Mouse (Mus musculus): ENCODE results near the gene Fam57b. TPM values are rescaled to one million over a fixed set of nuclear protein-coding genes. Genes with fewer than 3 reads are reported as not detected.
A peak's percentile ranks its signal among the peaks of the same experiment; 100 is the strongest.

Gene Fam57b
- polyA plus RNA-seq, 1 experiment, result not detected

DNA sequence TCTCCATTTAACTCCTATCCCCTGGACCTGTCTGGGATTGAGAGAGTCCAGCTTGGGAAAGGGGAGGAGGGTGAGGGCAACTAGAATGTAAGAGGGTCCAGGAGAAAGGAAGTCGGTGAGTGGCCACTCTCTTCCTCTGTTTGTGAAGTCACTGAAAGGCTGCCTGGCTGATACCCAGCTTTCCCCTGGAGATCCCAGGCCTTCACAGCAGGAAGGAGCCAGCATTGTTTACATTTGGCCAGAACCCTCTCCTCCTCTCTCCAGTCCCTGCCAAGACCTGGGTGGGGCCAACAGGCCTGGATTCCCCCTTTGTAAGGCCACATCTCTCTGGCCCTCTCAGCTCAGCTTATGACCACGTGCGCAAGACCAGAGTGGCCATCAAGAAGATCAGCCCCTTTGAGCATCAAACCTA lies 37.1 kb upstream of the Fam57b start:
- WGBS, result 49% methylated on average over 3 of the region's 3 CpGs
- Histone ChIP-seq H3K4me3 (replicated peaks; ENCODE audit: control insufficient read depth, low read depth, low read length) (peak overlapping the region; percentile 89), H3K27ac (ENCODE audit: control insufficient read depth, insufficient read depth, low read depth, low read length, poor library complexity) (peak overlapping the region; percentile 71), H3K4me1 (ENCODE audit: control insufficient read depth, insufficient read depth, low read length) (peaks cover 8% of the 10 kb centered on the region)
- TF ChIP-seq POLR2A (IDR thresholded peaks at IDR 0.05; ENCODE audit: borderline replicate concordance, control insufficient read depth, low read depth, low read length) (no peak), CTCF (IDR thresholded peaks at IDR 0.05; ENCODE audit: control insufficient read depth, insufficient read depth, low read length) (no peak)

DNA sequence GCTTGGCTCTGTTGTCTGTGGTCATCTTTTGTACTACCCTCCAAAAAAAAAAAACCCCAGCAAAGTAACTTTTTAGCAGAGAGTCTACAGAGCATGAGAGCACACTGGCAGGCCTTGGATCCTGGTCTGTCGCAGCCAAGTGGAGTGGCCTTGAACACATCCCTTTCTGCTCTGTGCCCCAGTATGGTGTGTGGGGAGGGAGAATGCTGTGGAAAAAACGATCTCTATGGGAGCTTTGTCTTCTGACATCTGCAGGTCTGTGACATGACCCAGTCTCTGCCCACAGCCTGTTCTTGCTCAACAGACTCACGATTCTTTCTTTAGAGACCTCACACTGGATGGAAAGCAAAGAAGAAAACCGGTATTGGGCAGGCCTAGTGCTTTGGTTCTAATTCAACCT lies 36.5 kb upstream of the Fam57b start:
- Histone ChIP-seq H3K27ac (ENCODE audit: control insufficient read depth, insufficient read depth, low read depth, low read length, poor library complexity) (no peak overlapping the region), H3K4me1 (ENCODE audit: control insufficient read depth, insufficient read depth, low read length) (peaks cover 8% of the 10 kb centered on the region), H3K4me3 (replicated peaks; ENCODE audit: control insufficient read depth, low read depth, low read length) (peak overlapping the region; percentile 19)
- WGBS, result 40% methylated on average over 4 of the region's 4 CpGs
- TF ChIP-seq POLR2A (IDR thresholded peaks at IDR 0.05; ENCODE audit: borderline replicate concordance, control insufficient read depth, low read depth, low read length), result no peak
- TF ChIP-seq CTCF (IDR thresholded peaks at IDR 0.05; ENCODE audit: control insufficient read depth, insufficient read depth, low read length), result no peak

DNA sequence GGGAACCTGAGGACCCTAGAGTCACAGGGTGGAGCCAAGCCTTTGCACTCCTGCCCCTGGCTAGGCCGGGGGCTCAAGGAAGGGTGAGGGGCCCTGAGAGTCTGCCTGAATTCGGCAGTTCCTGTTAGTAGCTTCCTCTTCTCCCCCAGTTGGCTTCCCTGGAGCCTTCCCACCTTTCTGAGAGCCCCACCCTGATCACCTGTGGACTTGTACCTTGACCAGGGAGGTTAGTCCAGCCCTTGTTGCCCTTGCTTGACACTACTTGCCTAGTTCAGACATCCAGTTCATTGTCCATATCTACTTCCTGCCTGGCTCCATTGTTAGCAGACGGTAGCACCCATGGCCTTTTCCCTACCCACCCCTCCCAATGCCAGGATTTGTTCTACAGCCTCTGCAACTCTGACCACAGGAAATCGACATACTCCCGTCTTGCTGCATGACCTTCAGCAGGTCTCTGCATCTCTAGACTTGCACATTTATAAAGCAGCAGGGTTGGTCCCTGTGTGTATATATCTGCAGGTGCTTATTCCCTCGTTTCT lies 35.9 kb upstream of the Fam57b start:
- Histone ChIP-seq H3K4me3 (replicated peaks; ENCODE audit: control insufficient read depth, low read depth, low read length) (no peak overlapping the region), H3K4me1 (ENCODE audit: control insufficient read depth, insufficient read depth, low read length) (peaks cover 8% of the 10 kb centered on the region), H3K27ac (ENCODE audit: control insufficient read depth, insufficient read depth, low read depth, low read length, poor library complexity) (no peak overlapping the region)
- no peak for TF ChIP-seq CTCF (IDR thresholded peaks at IDR 0.05; ENCODE audit: control insufficient read depth, insufficient read depth, low read length)
- TF ChIP-seq POLR2A (IDR thresholded peaks at IDR 0.05; ENCODE audit: borderline replicate concordance, control insufficient read depth, low read depth, low read length), result no peak
- 38% methylated on average over 6 of the region's 6 CpGs for WGBS

DNA sequence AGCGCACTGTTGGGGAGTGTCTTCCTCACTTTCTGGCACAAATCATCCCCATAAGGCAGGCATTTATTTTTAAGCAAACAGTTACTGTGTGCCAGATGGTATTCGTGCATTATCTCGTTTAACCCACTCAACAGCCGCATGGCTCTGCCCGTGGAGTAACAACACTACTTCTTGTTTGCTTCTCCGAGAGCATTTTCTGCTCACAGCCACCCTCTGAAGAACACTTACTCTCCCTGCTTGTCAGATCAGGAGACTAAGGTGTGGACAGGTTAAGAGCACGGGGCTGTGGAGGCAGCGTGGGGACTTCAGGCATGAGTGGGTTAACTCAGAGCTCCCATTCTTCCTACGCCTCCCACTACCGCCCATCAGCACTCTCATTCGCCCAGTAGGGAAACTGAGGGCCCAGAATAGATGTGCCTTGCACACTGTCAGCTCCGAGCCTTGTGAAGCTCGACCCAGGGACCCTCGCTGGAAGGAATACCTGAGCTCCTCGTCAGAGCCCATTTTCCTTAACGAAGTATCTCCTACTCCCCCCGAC lies 34.9 kb upstream of the Fam57b start:
- peaks cover 8% of the 10 kb centered on the region for H3K4me1 ChIP-seq (ENCODE audit: control insufficient read depth, insufficient read depth, low read length)
- H3K27ac ChIP-seq (ENCODE audit: control insufficient read depth, insufficient read depth, low read depth, low read length, poor library complexity), result no peak overlapping the region
- WGBS, result 68% methylated on average over 17 of the region's 17 CpGs

DNA sequence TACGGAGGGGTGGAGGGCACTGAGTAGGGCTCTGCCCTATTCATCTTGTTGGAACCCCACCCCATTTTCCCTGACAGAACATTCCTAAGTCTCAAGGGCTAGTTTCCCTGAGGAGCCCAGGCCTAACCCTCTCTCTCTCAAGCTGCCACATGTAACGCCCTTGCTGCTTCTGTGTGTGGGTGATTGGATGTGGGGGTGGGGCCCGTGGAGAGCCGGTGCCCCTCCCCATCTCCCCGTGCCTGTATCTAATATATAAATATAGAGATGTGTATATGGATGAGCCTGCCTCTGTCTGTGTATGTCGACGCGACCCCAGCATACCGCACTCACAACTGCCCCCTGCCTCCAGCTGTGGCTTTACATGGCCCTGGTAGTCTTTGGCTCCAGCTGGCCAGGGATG lies 31.9 kb upstream of the Fam57b start:
- TF ChIP-seq CTCF (IDR thresholded peaks at IDR 0.05; ENCODE audit: control insufficient read depth, insufficient read depth, low read length) (no peak), POLR2A (IDR thresholded peaks at IDR 0.05; ENCODE audit: borderline replicate concordance, control insufficient read depth, low read depth, low read length) (no peak)
- WGBS, result 72% methylated on average over 9 of the region's 9 CpGs

More for the DNA sequence above, 34.9 kb upstream of the Fam57b start:
- no peak overlapping the region for H3K4me3 ChIP-seq (replicated peaks; ENCODE audit: control insufficient read depth, low read depth, low read length)
- no peak for TF ChIP-seq CTCF (IDR thresholded peaks at IDR 0.05; ENCODE audit: control insufficient read depth, insufficient read depth, low read length)
- no peak for TF ChIP-seq POLR2A (IDR thresholded peaks at IDR 0.05; ENCODE audit: borderline replicate concordance, control insufficient read depth, low read depth, low read length)

DNA sequence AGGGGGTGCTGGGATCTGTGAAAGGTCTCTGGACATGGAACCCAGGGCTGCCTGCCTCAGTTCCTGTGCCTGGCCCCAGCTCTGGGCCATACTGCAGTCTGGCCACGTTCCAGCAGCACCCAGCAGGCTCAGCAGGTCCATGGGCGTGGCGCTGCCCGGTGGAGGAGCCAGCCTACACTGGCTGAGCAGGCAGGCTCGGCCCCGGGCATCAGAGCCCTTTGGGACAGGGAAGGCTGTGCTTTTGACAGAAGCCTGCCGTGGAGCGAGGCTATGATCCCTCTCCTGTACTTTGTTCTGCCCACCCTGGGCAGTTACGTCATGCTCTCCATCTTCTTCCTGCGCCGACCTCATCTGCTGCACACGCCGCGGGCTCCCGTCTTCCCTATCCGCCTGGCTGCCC lies 31.3 kb upstream of the Fam57b start, which contains the start of gene Gdpd3:
Gdpd3 (plus strand) TSS at position 134 of the 400 bp plus-strand sequence.
- WGBS, result 81% methylated on average over 16 of the region's 16 CpGs
- no peak for TF ChIP-seq POLR2A (IDR thresholded peaks at IDR 0.05; ENCODE audit: borderline replicate concordance, control insufficient read depth, low read depth, low read length)
- no peak for TF ChIP-seq CTCF (IDR thresholded peaks at IDR 0.05; ENCODE audit: control insufficient read depth, insufficient read depth, low read length)
- peaks cover 5% of the 10 kb centered on the region for H3K4me1 ChIP-seq (ENCODE audit: control insufficient read depth, insufficient read depth, low read length)
- no peak within 1 kb of the TSS for H3K4me3 ChIP-seq (replicated peaks; ENCODE audit: control insufficient read depth, low read depth, low read length)
- H3K27ac ChIP-seq (ENCODE audit: control insufficient read depth, insufficient read depth, low read depth, low read length, poor library complexity), result no peak within 1 kb of the TSS

More for the DNA sequence above, 31.9 kb upstream of the Fam57b start:
- peaks cover 8% of the 10 kb centered on the region for H3K4me1 ChIP-seq (ENCODE audit: control insufficient read depth, insufficient read depth, low read length)
- H3K4me3 ChIP-seq (replicated peaks; ENCODE audit: control insufficient read depth, low read depth, low read length), result no peak overlapping the region
- H3K27ac ChIP-seq (ENCODE audit: control insufficient read depth, insufficient read depth, low read depth, low read length, poor library complexity), result no peak overlapping the region

DNA sequence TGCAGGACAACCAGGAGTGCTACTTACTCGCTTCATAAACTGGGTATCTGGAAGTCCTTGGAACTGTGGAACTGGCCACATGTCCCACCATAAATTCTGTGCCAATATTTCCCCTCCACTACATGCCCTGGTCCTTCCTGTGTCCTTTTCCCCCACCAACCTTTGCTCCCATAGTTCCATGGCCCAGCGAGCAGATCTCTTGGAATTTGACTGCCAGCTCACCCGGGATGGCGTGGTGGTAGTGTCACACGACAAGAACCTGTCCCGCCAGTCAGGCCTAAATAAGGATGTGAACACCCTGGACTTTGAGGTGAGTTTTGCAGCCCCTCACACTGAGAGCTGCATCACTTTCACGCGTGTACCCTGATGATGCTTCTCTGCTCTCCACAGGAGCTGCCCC lies 30.5 kb upstream of the Fam57b start:
- Histone ChIP-seq H3K4me3 (replicated peaks; ENCODE audit: control insufficient read depth, low read depth, low read length) (no peak overlapping the region), H3K27ac (ENCODE audit: control insufficient read depth, insufficient read depth, low read depth, low read length, poor library complexity) (no peak overlapping the region), H3K4me1 (ENCODE audit: control insufficient read depth, insufficient read depth, low read length) (peaks cover 5% of the 10 kb centered on the region)
- 87% methylated on average over 8 of the region's 8 CpGs for WGBS
- no peak for TF ChIP-seq CTCF (IDR thresholded peaks at IDR 0.05; ENCODE audit: control insufficient read depth, insufficient read depth, low read length)
- no peak for TF ChIP-seq POLR2A (IDR thresholded peaks at IDR 0.05; ENCODE audit: borderline replicate concordance, control insufficient read depth, low read depth, low read length)

DNA sequence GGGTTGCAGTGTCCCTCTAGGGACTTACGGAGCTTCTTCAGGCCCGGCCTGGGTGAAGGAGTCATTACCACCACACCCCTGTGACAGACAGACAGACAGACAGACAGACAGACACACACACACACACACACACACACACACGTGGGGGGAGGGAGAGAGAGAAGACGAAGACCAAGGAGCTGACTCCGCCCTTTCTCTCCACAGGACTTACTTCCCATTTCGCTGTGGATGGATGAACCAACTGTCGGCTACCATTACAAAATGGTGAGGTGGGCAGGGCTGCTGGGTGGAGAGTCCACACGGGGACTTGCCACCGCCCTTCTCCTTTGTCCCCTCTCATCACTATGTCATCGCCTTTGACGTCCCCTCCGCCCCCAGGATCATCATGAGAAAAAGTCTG lies 26.7 kb upstream of the Fam57b start:
- peak overlapping the region; percentile 49 for H3K27ac ChIP-seq (ENCODE audit: control insufficient read depth, insufficient read depth, low read depth, low read length, poor library complexity)
- peaks cover 2% of the 10 kb centered on the region; the same call in 1 of the 2 replicates for H3K4me1 ChIP-seq (ENCODE audit: control insufficient read depth, insufficient read depth, low read length)
- WGBS, result 36% methylated on average over 12 of the region's 12 CpGs

More for the DNA sequence above, 26.7 kb upstream of the Fam57b start:
- peak overlapping the region; percentile 59 for H3K4me3 ChIP-seq (replicated peaks; ENCODE audit: control insufficient read depth, low read depth, low read length)
- no peak for TF ChIP-seq POLR2A (IDR thresholded peaks at IDR 0.05; ENCODE audit: borderline replicate concordance, control insufficient read depth, low read depth, low read length)
- TF ChIP-seq CTCF (IDR thresholded peaks at IDR 0.05; ENCODE audit: control insufficient read depth, insufficient read depth, low read length), result no peak
